Mouse (Mus musculus): ENCODE data around the gene Tmem102. TPM values are rescaled to one million over a fixed set of nuclear protein-coding genes. Genes with fewer than 3 reads are reported as not detected.

Tmem102 gene
- polyA plus RNA-seq, 1 experiment from 2014 or later, result 11.2 TPM

DNA sequence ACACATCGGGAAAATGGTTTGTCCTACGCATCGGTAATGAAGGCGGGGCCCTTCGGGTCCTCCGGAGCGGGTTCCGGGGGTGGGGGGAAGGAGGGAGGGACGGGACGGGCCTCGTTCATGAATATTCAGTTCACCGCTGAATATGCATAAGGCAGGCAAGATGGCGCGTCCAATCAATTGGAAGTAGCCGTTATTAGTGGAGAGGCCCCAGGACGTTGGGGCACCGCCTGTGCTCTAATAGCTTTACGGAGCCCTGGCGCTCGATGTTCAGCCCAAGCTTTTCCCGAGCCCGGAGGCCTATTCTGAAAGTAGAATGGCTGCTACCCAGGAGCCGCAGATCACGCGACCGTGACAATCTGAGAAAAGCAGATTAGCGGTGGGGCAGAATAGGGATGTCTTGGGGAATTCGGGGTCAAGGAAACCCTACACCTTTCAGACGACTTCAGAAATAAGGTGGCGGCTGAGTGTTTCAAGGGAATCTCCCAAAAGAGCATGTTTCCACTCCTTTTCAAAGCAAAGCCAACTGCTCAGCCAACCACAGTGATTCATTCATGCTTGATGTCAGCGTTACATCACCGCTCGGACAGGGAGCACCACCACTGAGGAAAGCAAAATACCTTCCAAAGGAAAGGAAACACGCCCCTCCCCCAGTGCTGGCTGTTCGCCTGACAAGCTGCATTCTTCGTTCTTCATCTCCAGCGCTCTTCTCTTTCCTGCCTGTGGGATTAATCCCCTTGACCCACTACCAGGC is 46.3 kb downstream of the Tmem102 start:
- peak; percentile 93 for DNase-seq (ENCODE audit: low spot score)

DNA sequence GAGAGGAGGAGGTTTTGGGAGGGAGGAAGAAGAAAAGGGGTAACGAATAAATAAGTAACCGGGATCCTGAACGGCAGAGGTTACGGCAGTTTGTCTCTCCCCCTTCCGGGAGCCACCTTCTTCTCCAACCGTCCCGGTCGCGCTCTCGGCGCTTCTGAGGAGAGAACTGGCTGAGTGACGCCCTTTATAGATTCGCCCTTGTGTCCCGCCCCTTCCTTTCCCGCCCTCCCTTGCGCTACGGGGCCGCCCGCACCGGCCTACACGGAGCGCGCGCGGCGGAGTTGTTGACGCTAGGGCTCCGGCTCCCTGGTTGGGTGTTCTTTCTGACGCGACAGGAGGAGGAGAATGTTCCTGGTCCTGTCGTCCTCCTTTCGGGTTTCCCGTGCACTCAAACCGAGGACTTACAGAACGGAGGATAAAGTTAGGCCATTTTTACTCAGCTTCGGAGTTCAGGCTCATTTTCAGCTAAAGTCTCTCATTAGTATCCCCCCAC is 46.9 kb downstream of the Tmem102 start, which contains the start of gene Polr2a:
Polr2a (minus strand) TSS at position 160 of the 493 bp plus-strand sequence.
- DNase-seq (ENCODE audit: low spot score), result peak; percentile 99

DNA sequence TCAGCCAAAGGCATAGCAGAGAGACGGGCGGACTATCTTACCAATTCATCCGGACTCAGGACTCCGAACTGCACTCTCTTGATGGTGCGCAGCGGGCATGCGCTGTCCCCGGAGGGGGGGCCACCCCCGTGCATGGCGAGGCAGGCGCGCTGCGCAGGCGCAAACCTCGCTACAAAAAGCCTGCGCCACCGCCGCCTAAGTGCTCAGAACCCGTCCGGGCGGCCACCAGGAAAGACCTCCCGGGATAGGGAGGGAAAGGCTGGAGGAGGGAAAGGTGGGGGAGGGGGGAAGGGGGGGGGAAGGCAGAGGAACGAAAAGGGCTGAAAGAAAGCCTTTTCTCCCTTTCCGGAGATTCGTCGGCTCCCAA is 47.4 kb downstream of the Tmem102 start:
- DNase-seq (ENCODE audit: low spot score), result peak; percentile 94

DNA sequence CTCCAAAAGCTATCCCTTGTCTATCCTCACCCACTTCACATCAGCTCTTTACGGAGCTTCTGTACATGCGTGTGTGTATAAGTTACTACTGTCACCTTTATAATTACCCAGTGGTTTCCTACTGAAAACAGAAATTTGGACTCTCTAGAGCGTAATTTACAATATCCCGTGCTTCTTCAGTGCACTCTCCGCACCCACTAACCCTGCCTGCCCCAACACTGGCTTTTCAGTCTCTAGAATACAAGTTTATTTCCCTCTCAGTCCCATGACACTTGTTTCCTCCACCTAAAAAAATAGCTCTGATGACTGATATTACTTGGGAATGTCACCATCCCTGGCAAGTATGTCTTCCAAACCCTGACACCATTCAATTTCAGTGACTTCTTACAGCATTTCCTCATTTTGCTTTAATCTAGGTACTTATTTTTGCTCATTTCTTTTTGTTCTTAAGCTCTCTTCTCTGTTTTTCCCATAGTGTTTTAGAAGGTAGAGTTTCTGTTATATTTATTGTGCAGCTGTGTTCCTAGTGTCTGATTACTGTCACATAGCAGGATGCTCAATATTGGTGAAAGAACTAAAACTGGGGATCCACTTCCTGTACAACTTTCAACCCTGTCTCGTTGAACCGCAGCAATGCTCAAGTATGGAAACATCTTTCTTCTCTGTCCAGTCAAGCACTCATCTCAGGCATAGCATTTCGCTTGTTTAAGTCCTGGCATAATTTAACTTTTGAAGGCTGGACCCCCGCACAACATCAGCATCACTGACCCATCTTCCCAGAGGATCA is 47.9 kb downstream of the Tmem102 start:
- DNase-seq (ENCODE audit: low spot score), result no peak

DNA sequence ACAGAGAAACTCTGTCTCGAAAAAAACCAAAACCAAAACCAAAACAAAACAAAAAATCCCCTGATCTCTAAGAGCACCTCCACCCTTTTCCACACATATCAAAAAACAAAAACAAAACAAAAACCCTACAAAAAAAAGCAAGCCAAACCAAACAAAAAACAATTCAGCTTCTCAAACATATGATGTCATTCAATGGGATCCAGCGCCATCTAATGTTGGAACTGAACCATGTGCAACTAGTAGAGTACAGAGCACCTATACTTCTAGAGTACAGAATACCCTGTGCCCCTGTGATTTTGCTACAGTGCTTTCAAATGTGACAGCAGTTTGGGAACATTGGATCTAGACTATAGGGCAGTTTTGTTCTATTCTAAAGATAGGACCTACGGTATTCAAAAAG is 50.7 kb downstream of the Tmem102 start:
- peak; percentile 76 for DNase-seq (ENCODE audit: low spot score)

DNA sequence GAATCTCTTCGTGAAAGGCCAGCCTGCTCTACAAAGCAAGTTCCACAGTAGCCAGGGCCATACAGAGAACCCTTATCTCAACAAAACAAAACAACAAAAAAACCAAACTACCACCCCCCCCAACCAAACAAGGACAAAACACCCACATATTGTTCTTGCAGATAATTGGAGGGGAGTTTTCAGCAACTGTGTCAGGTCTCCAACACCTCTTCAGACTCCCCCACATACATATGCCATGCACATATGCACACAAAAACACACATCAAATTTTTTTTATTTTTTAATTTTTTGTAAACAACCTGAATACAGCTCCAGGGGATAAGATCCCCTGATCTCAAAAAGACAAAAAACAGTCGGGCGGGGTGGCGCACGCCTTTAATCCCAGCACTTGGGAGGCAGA is 51.2 kb downstream of the Tmem102 start:
- DNase-seq (ENCODE audit: low spot score), result no peak

Other genes starting within 250 kb of the Tmem102 start
- 0.61 and 0.77 TPM in 2 replicates for gene Efnb3, start 245.4 kb downstream of the Tmem102 start, polyA plus RNA-seq (2015; fragmentation: Nextera tagmentation; extraction: Ambion mirVana)
- gene Wrap53, start 225.4 kb downstream of the Tmem102 start, polyA plus RNA-seq (2015; fragmentation: Nextera tagmentation; extraction: Ambion mirVana), result 27.0 and 30.6 TPM in 2 replicates
- gene Trp53, start 225.3 kb downstream of the Tmem102 start, polyA plus RNA-seq (2015; fragmentation: Nextera tagmentation; extraction: Ambion mirVana), result 138 and 165 TPM in 2 replicates
- 1.7 and 1.8 TPM in 2 replicates for gene Atp1b2, start 199.7 kb downstream of the Tmem102 start, polyA plus RNA-seq (2015; fragmentation: Nextera tagmentation; extraction: Ambion mirVana)
- 0.13 TPM in 1 of 2 replicates, not detected in the other for gene Shbg, start 187.7 kb downstream of the Tmem102 start, polyA plus RNA-seq (2015; fragmentation: Nextera tagmentation; extraction: Ambion mirVana)
- 3.5 and 4.3 TPM in 2 replicates for gene Sat2, start 183.6 kb downstream of the Tmem102 start, polyA plus RNA-seq (2015; fragmentation: Nextera tagmentation; extraction: Ambion mirVana)
- 18.4 and 26.6 TPM in 2 replicates for gene Fxr2, start 172.6 kb downstream of the Tmem102 start, polyA plus RNA-seq (2015; fragmentation: Nextera tagmentation; extraction: Ambion mirVana)
- gene Sox15, start 150.3 kb downstream of the Tmem102 start, polyA plus RNA-seq (2015; fragmentation: Nextera tagmentation; extraction: Ambion mirVana), result 0.15 and 0.22 TPM in 2 replicates
- 71.1 and 75.2 TPM in 2 replicates for gene Mpdu1, start 143.0 kb downstream of the Tmem102 start, polyA plus RNA-seq (2015; fragmentation: Nextera tagmentation; extraction: Ambion mirVana)
- 32.5 and 33.3 TPM in 2 replicates for gene Cd68, start 139.5 kb downstream of the Tmem102 start, polyA plus RNA-seq (2015; fragmentation: Nextera tagmentation; extraction: Ambion mirVana)
- 560 and 602 TPM in 2 replicates for gene Eif4a1, start 133.2 kb downstream of the Tmem102 start, polyA plus RNA-seq (2015; fragmentation: Nextera tagmentation; extraction: Ambion mirVana)
- gene Senp3, start 123.5 kb downstream of the Tmem102 start, polyA plus RNA-seq (2015; fragmentation: Nextera tagmentation; extraction: Ambion mirVana), result 60.2 and 69.1 TPM in 2 replicates
- 0.31 and 0.49 TPM in 2 replicates for gene Tnfsf13, start 119.8 kb downstream of the Tmem102 start, polyA plus RNA-seq (2015; fragmentation: Nextera tagmentation; extraction: Ambion mirVana)
- gene Tnfsf12, start 109.8 kb downstream of the Tmem102 start, polyA plus RNA-seq (2015; fragmentation: Nextera tagmentation; extraction: Ambion mirVana), result 2.6 and 2.7 TPM in 2 replicates
- 1.5 and 2.1 TPM in 2 replicates for gene Tnfsfm13, start 109.5 kb downstream of the Tmem102 start, polyA plus RNA-seq (2015; fragmentation: Nextera tagmentation; extraction: Ambion mirVana)
- 20.6 and 22.4 TPM in 2 replicates for gene Polr2a, start 47.0 kb downstream of the Tmem102 start, polyA plus RNA-seq (2015; fragmentation: Nextera tagmentation; extraction: Ambion mirVana)
- 0.14 TPM in 1 of 2 replicates, not detected in the other for gene Slc35g3, start 43.7 kb downstream of the Tmem102 start, polyA plus RNA-seq (2015; fragmentation: Nextera tagmentation; extraction: Ambion mirVana)
- gene Zbtb4, start 39.7 kb downstream of the Tmem102 start, polyA plus RNA-seq (2015; fragmentation: Nextera tagmentation; extraction: Ambion mirVana), result 2.5 and 2.6 TPM in 2 replicates
- gene Chrnb1, start 9.7 kb downstream of the Tmem102 start, polyA plus RNA-seq (2015; fragmentation: Nextera tagmentation; extraction: Ambion mirVana), result 3.2 and 3.4 TPM in 2 replicates
- 0.65 and 0.84 TPM in 2 replicates for gene Fgf11, start 3.8 kb downstream of the Tmem102 start, polyA plus RNA-seq (2015; fragmentation: Nextera tagmentation; extraction: Ambion mirVana)
- gene Gm39566, start 9.7 kb upstream of the Tmem102 start, polyA plus RNA-seq (2015; fragmentation: Nextera tagmentation; extraction: Ambion mirVana), result not detected in 2 replicates
- not detected in 2 replicates for gene Spem2, start 12.8 kb upstream of the Tmem102 start, polyA plus RNA-seq (2015; fragmentation: Nextera tagmentation; extraction: Ambion mirVana)
- gene Spem1, start 16.6 kb upstream of the Tmem102 start, polyA plus RNA-seq (2015; fragmentation: Nextera tagmentation; extraction: Ambion mirVana), result not detected in 2 replicates
- 1.2 and 1.9 TPM in 2 replicates for gene Nlgn2, start 32.2 kb upstream of the Tmem102 start, polyA plus RNA-seq (2015; fragmentation: Nextera tagmentation; extraction: Ambion mirVana)
- gene Tmem256, start 32.9 kb upstream of the Tmem102 start, polyA plus RNA-seq (2015; fragmentation: Nextera tagmentation; extraction: Ambion mirVana), result 325 and 342 TPM in 2 replicates
- 68.4 and 70.4 TPM in 2 replicates for gene Plscr3, start 40.8 kb upstream of the Tmem102 start, polyA plus RNA-seq (2015; fragmentation: Nextera tagmentation; extraction: Ambion mirVana)
- gene Tnk1, start 53.1 kb upstream of the Tmem102 start, polyA plus RNA-seq (2015; fragmentation: Nextera tagmentation; extraction: Ambion mirVana), result 1.1 and 1.5 TPM in 2 replicates
- not detected in 2 replicates for gene Tmem95, start 72.4 kb upstream of the Tmem102 start, polyA plus RNA-seq (2015; fragmentation: Nextera tagmentation; extraction: Ambion mirVana)
- gene Kctd11, start 75.8 kb upstream of the Tmem102 start, polyA plus RNA-seq (2015; fragmentation: Nextera tagmentation; extraction: Ambion mirVana), result 1.7 and 2.3 TPM in 2 replicates
- 150 and 176 TPM in 2 replicates for gene Acap1, start 89.9 kb upstream of the Tmem102 start, polyA plus RNA-seq (2015; fragmentation: Nextera tagmentation; extraction: Ambion mirVana)
- gene 2810408A11Rik, start 95.4 kb upstream of the Tmem102 start, polyA plus RNA-seq (2015; fragmentation: Nextera tagmentation; extraction: Ambion mirVana), result 19.8 and 26.0 TPM in 2 replicates
- gene Neurl4, start 95.4 kb upstream of the Tmem102 start, polyA plus RNA-seq (2015; fragmentation: Nextera tagmentation; extraction: Ambion mirVana), result 6.2 and 7.5 TPM in 2 replicates
- 94.8 and 106 TPM in 2 replicates for gene Gps2, start 108.3 kb upstream of the Tmem102 start, polyA plus RNA-seq (2015; fragmentation: Nextera tagmentation; extraction: Ambion mirVana)
- 2,117 and 2,260 TPM in 2 replicates for gene Eif5a, start 116.3 kb upstream of the Tmem102 start, polyA plus RNA-seq (2015; fragmentation: Nextera tagmentation; extraction: Ambion mirVana)
- 2.6 and 3.6 TPM in 2 replicates for gene Ybx2, start 130.2 kb upstream of the Tmem102 start, polyA plus RNA-seq (2015; fragmentation: Nextera tagmentation; extraction: Ambion mirVana)
- gene Slc2a4, start 142.6 kb upstream of the Tmem102 start, polyA plus RNA-seq (2015; fragmentation: Nextera tagmentation; extraction: Ambion mirVana), result 11.7 and 11.9 TPM in 2 replicates
- 14.4 and 14.8 TPM in 2 replicates for gene Cldn7, start 159.2 kb upstream of the Tmem102 start, polyA plus RNA-seq (2015; fragmentation: Nextera tagmentation; extraction: Ambion mirVana)
- gene Ctdnep1, start 175.5 kb upstream of the Tmem102 start, polyA plus RNA-seq (2015; fragmentation: Nextera tagmentation; extraction: Ambion mirVana), result 24.1 and 25.6 TPM in 2 replicates
- 92.6 and 98.6 TPM in 2 replicates for gene Elp5, start 176.9 kb upstream of the Tmem102 start, polyA plus RNA-seq (2015; fragmentation: Nextera tagmentation; extraction: Ambion mirVana)
- gene Gabarap, start 185.5 kb upstream of the Tmem102 start, polyA plus RNA-seq (2015; fragmentation: Nextera tagmentation; extraction: Ambion mirVana), result 400 and 425 TPM in 2 replicates
- 52.2 and 61.3 TPM in 2 replicates for gene Phf23, start 190.2 kb upstream of the Tmem102 start, polyA plus RNA-seq (2015; fragmentation: Nextera tagmentation; extraction: Ambion mirVana)
- 20.6 and 21.0 TPM in 2 replicates for gene Dvl2, start 195.0 kb upstream of the Tmem102 start, polyA plus RNA-seq (2015; fragmentation: Nextera tagmentation; extraction: Ambion mirVana)
- gene Acadvl, start 209.8 kb upstream of the Tmem102 start, polyA plus RNA-seq (2015; fragmentation: Nextera tagmentation; extraction: Ambion mirVana), result 105 and 107 TPM in 2 replicates
- 3.8 and 6.6 TPM in 2 replicates for gene Dlg4, start 211.3 kb upstream of the Tmem102 start, polyA plus RNA-seq (2015; fragmentation: Nextera tagmentation; extraction: Ambion mirVana)
- gene Asgr1, start 248.5 kb upstream of the Tmem102 start, polyA plus RNA-seq (2015; fragmentation: Nextera tagmentation; extraction: Ambion mirVana), result 0.31 and 0.49 TPM in 2 replicates

All from thymus, postnatal 0 days (tissue).